Mouse (Mus musculus) kidney, embryonic 14.5 days (tissue): ENCODE measurements around the gene Arvcf. TPM values are rescaled to one million over a fixed set of nuclear protein-coding genes. Genes with fewer than 3 reads are reported as not detected.

Experiments used
- ATAC-seq: fragments of 200-750 bp; cut with Nextera tagmentation; 2 replicates; pipeline ENCODE4 v1.8.0; 2017; ENCODE audit warnings: moderate number of reproducible peaks, mild to moderate bottlenecking, moderate TSS enrichment, moderate library complexity; ENCODE audit not compliant: low FRiP score, low TSS enrichment
- H3K27ac ChIP-seq: fragments of 300-500 bp; sonication (generic); 2 replicates; pipeline ENCODE4 v1.5.1; 2014; ENCODE audit warnings: low read depth, mild to moderate bottlenecking, low read length, moderate library complexity, mixed read lengths
- H3K27me3 ChIP-seq: fragments of 300-500 bp; sonication (generic); 2 replicates; pipeline ENCODE4 v1.6.1; 2014; ENCODE audit warnings: mild to moderate bottlenecking, low read length; ENCODE audit not compliant: control insufficient read depth, insufficient read depth
- H3K36me3 ChIP-seq: fragments of 300-500 bp; sonication (generic); 2 replicates; pipeline ENCODE4 v1.6.1; 2014; ENCODE audit warnings: low read length, mixed read lengths; ENCODE audit not compliant: control insufficient read depth, insufficient read depth
- H3K4me1 ChIP-seq: fragments of 300-500 bp; sonication (generic); 2 replicates; pipeline ENCODE4 v1.6.1; 2014; ENCODE audit warnings: low read length, mixed read lengths; ENCODE audit not compliant: control insufficient read depth, insufficient read depth
- H3K4me2 ChIP-seq: fragments of 300-500 bp; sonication (generic); replicated peaks from 2 replicates; pipeline ENCODE4 v1.6.1; 2014; ENCODE audit warnings: low read depth, mild to moderate bottlenecking, low read length
- H3K4me3 ChIP-seq: fragments of 300-500 bp; sonication (generic); 2 replicates; pipeline ENCODE4 v1.5.1; 2014; ENCODE audit warnings: mild to moderate bottlenecking, low read length
- H3K9ac ChIP-seq: fragments of 300-500 bp; sonication (generic); 2 replicates; pipeline ENCODE4 v1.6.1; 2014; ENCODE audit warnings: low read depth, mild to moderate bottlenecking, low read length, moderate library complexity
- H3K9me3 ChIP-seq: fragments of 300-500 bp; sonication (generic); 2 replicates; pipeline ENCODE4 v1.6.1; 2016; ENCODE audit warnings: low read length; ENCODE audit not compliant: control insufficient read depth
- WGBS: fragments of 180-500 bp; shearing (Covaris S2); extraction: QIAGEN DNeasy Blood & Tissue Kit; methylation state at CpG from one replicate; pipeline ENCODE4 v1.1.7; 2014; 5-methylcytosine and 5-hydroxymethylcytosine counted together
- polyA plus RNA-seq: library from polyadenylated mRNA; unstranded; fragments of >200 nt; fragmentation: Nextera tagmentation; extraction: Ambion mirVana; gene quantifications from 2 replicates; pipeline ENCODE4 v1.2.1, GENCODE M21; 2014

The Arvcf gene
- polyA plus RNA-seq, 1 experiment from 2014 or later, result 27.0 TPM

- peak; percentile 33 for ATAC-seq
- Histone ChIP-seq H3K27me3 (no peaks in the 10 kb centered on the region), H3K27ac (peak overlapping the region; percentile 62; the same call in 1 of the 2 replicates), H3K4me1 (peaks cover 29% of the 10 kb centered on the region), H3K9ac (peak overlapping the region; percentile 91), H3K4me2 (peak overlapping the region; percentile 85), H3K36me3 (no peaks in the 10 kb centered on the region; the same call in 1 of the 2 replicates), H3K4me3 (peak overlapping the region; percentile 90), H3K9me3 (no peaks in the 10 kb centered on the region)
- 19% methylated on average over 10 of the region's 10 CpGs for WGBS
These were observed 77.7 kb downstream of the Arvcf start for GRCm38 (mm10) chr16:18425475-18426214.

- peak within 1 kb of the TSS; percentile 91 for H3K9ac ChIP-seq
- H3K27me3 ChIP-seq, result no peaks in the 10 kb centered on the region
- H3K9me3 ChIP-seq, result no peaks in the 10 kb centered on the region
- WGBS, result under 1% methylated on average over 50 of the region's 52 CpGs
- peak within 1 kb of the TSS; percentile 62; the same call in 1 of the 2 replicates for H3K27ac ChIP-seq
- peak; percentile 79 for ATAC-seq
- H3K4me3 ChIP-seq, result peak within 1 kb of the TSS; percentile 90
- H3K4me2 ChIP-seq, result peak within 1 kb of the TSS; percentile 85
- no peaks in the 10 kb centered on the region; the same call in 1 of the 2 replicates for H3K36me3 ChIP-seq
- H3K4me1 ChIP-seq, result peaks cover 29% of the 10 kb centered on the region
These were observed 78.3 kb downstream of the Arvcf start, which contains the start of gene Txnrd2 for GRCm38 (mm10) chr16:18426215-18426791. Txnrd2 (plus strand) TSS chr16:18426384.

GRCm38 (mm10) chr16:18426802-18427280 is 78.9 kb downstream of the Arvcf start, which contains the start of gene Comt:
Comt (minus strand) TSS chr16:18426852.
- H3K4me2 ChIP-seq, result peak within 1 kb of the TSS; percentile 85
- H3K9ac ChIP-seq, result peak within 1 kb of the TSS; percentile 91
- peaks cover 29% of the 10 kb centered on the region for H3K4me1 ChIP-seq
- no peaks in the 10 kb centered on the region; the same call in 1 of the 2 replicates for H3K36me3 ChIP-seq
- peak; percentile 36; the same call in 1 of the 2 replicates for ATAC-seq
- WGBS, result 60% methylated on average over 5 of the region's 5 CpGs
- no peaks in the 10 kb centered on the region for H3K9me3 ChIP-seq
- H3K4me3 ChIP-seq, result peak within 1 kb of the TSS; percentile 90
- no peaks in the 10 kb centered on the region for H3K27me3 ChIP-seq
- H3K27ac ChIP-seq, result peak within 1 kb of the TSS; percentile 62; the same call in 1 of the 2 replicates

DNA sequence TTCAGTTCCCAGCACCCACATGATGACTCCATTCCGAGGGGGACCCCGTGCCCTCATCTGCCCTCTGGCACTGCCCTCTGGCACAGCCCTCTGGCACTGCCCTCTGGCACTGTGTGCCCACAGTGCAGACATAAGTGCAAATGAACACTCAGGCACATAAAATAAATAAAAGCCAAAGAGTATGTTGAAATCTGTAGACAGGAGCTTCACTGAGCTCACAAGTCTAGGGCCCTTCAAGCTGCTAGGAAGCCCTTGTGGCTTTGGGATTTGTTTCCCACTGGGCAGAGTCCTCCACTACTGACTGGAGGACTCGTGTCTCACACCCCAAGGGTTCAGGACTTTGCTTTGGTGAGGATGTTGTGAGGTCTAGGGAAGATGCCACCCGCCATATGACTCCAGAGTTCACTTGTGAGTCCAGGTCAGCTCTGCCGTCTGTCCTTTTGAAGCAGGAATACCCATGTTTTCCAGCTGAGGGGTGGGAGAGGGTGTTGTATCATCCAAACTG is 80.1 kb downstream of the Arvcf start:
- WGBS, result 83% methylated on average over 5 of the region's 5 CpGs
- H3K4me1 ChIP-seq, result peaks cover 29% of the 10 kb centered on the region
- H3K27me3 ChIP-seq, result no peaks in the 10 kb centered on the region
- no peak overlapping the region for H3K4me3 ChIP-seq
- ATAC-seq, result no peak
- no peak overlapping the region for H3K4me2 ChIP-seq
- no peaks in the 10 kb centered on the region for H3K36me3 ChIP-seq
- H3K9me3 ChIP-seq, result no peaks in the 10 kb centered on the region
- no peak overlapping the region for H3K9ac ChIP-seq
- H3K27ac ChIP-seq, result no peak overlapping the region

GRCm38 (mm10) chr16:18428516-18429042 is 80.6 kb downstream of the Arvcf start:
- H3K9me3 ChIP-seq, result no peaks in the 10 kb centered on the region
- 91% methylated on average over 7 of the region's 7 CpGs for WGBS

DNA sequence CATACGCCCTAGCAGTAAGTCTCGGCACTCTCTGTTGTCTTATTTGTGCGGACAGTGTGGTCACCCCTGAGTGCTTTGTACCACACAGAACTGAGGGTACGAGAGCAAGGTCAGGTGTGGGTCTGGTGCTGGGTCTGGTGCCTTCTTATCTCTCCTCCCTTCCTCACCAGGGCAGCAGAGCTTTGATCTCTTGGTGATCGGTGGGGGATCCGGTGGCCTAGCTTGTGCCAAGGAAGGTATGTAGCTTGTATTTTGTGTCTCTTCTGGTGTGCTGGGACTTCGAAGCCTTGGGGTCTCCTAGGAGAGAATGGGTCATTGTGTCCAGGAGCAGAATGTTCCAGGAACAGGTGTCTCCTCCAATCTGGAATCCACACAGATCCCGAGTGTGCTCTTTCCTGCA is 81.7 kb downstream of the Arvcf start:
- Histone ChIP-seq H3K4me2 (no peak overlapping the region), H3K4me1 (peaks cover 17% of the 10 kb centered on the region; the same call in 1 of the 2 replicates), H3K36me3 (no peaks in the 10 kb centered on the region), H3K27ac (no peak overlapping the region), H3K9me3 (no peaks in the 10 kb centered on the region), H3K9ac (no peak overlapping the region), H3K27me3 (no peaks in the 10 kb centered on the region), H3K4me3 (no peak overlapping the region)
- ATAC-seq, result no peak
- WGBS, result 89% methylated on average over 8 of the region's 8 CpGs

More at GRCm38 (mm10) chr16:18428516-18429042, 80.6 kb downstream of the Arvcf start:
- H3K27ac ChIP-seq, result no peak overlapping the region
- H3K4me3 ChIP-seq, result no peak overlapping the region
- H3K27me3 ChIP-seq, result no peaks in the 10 kb centered on the region
- no peak overlapping the region for H3K9ac ChIP-seq
- no peaks in the 10 kb centered on the region for H3K36me3 ChIP-seq
- peaks cover 27% of the 10 kb centered on the region for H3K4me1 ChIP-seq
- ATAC-seq, result no peak
- H3K4me2 ChIP-seq, result no peak overlapping the region

- H3K9me3 ChIP-seq, result no peaks in the 10 kb centered on the region
- H3K36me3 ChIP-seq, result no peaks in the 10 kb centered on the region
- H3K27me3 ChIP-seq, result no peaks in the 10 kb centered on the region
- no peak overlapping the region for H3K27ac ChIP-seq
- H3K4me1 ChIP-seq, result peaks cover 7% of the 10 kb centered on the region; the same call in 1 of the 2 replicates
- 86% methylated on average over 8 of the region's 8 CpGs for WGBS
- H3K4me3 ChIP-seq, result no peak overlapping the region
- H3K4me2 ChIP-seq, result no peak overlapping the region
- H3K9ac ChIP-seq, result no peak overlapping the region
- no peak for ATAC-seq
These were observed 82.7 kb downstream of the Arvcf start for GRCm38 (mm10) chr16:18430641-18431212.

DNA sequence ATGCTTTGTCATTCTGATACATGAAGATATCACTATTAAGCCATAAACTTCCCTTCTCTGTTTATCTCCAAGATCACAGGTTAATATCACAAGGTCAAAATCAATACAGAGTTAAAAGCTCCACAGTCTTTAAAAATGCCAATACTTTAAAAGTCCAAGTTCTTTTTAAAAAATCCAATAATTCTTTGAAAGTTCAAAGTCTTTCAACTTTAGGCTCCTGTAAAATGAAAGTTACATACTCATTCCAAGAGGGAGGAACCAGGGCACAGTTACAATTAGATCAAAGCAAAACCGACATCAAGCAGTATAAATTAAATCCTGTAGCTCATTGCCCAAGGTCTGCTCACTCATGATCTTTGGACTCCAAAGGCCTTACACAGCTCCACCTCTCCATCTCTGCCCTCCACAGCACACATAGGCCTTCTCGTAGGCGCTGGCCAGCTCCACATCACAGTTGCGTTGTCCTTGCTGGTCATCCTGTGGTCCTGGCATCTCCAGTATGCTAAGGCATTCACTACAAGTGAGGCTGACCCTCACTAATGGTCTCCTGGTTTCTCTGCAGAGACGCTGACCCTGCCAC is 85.4 kb downstream of the Arvcf start:
- Histone ChIP-seq H3K27me3 (no peaks in the 10 kb centered on the region), H3K4me2 (no peak overlapping the region), H3K9ac (no peak overlapping the region), H3K4me1 (no peaks in the 10 kb centered on the region), H3K4me3 (no peak overlapping the region), H3K27ac (no peak overlapping the region), H3K36me3 (peaks cover 7% of the 10 kb centered on the region; the same call in 1 of the 2 replicates), H3K9me3 (no peaks in the 10 kb centered on the region)
- ATAC-seq, result no peak
- WGBS, result 94% methylated on average over 5 of the region's 5 CpGs
